Comparison of ENCODE assay signal across 19 mouse cellular contexts in genomic region chr17:82909189-82909588, GRCm38 (mm10).
DNase-seq lines count a peak whose midpoint lies in the region; ATAC-seq and TF ChIP-seq lines count a peak whose summit lies in the region.
"Had no signal": no experiment of that assay in that cellular context is flagged by ENCODE, and none has a peak within 500 bp of the region (broad histone marks: within the 10 kb centered on the region; RNA-seq: fewer than 3 reads in every experiment).

No protein-coding gene starts in this region.

- no peak for DNase-seq in hindbrain, embryonic 10.5 days (ENCODE audit: low spot score)
- DNase-seq in hindbrain, embryonic 14.5 days (ENCODE audit: low spot score) = no peak
- DNase-seq in mesoderm, embryonic 11.5 days (ENCODE audit: low read depth, low spot score) = peak; percentile 17
- no peak for DNase-seq in retina, postnatal 1 day
- DNase-seq in forebrain, postnatal 0 days = no peak
- DNase-seq: adrenal gland, postnatal 36 days; cerebellum, adult 2 months; cerebellum, postnatal 10 days; heart, adult 18-20 months; heart, postnatal 10 days; heart, postnatal 4 days had no signal

- no peak for TF ChIP-seq CTCF in forebrain, postnatal 0 days (IDR thresholded peaks at IDR 0.05; ENCODE audit: low read depth)

- no peaks in the 10 kb centered on the region for H3K36me3 ChIP-seq in hindbrain, embryonic 13.5 days
- no peaks in the 10 kb centered on the region for H3K36me3 ChIP-seq in hindbrain, embryonic 10.5 days
- no peaks in the 10 kb centered on the region for H3K36me3 ChIP-seq in hindbrain, embryonic 14.5 days (replicated peaks; ENCODE audit: control insufficient read depth, insufficient read depth)
- no peaks in the 10 kb centered on the region for H3K36me3 ChIP-seq in neural tube, embryonic 15.5 days
- no peaks in the 10 kb centered on the region for H3K36me3 ChIP-seq in forebrain, postnatal 0 days (ENCODE audit: insufficient read depth)
- H3K36me3 ChIP-seq: embryonic facial prominence, embryonic 10.5 days; heart, embryonic 10.5 days had no signal

- peak; percentile 39; the same call in 1 of the 2 replicates for ATAC-seq in hindbrain, embryonic 13.5 days (ENCODE audit: low FRiP score)
- ATAC-seq in hindbrain, embryonic 14.5 days (ENCODE audit: low FRiP score) = no peak
- ATAC-seq in neural tube, embryonic 15.5 days (ENCODE audit: low FRiP score) = no peak
- ATAC-seq in forebrain, postnatal 0 days = no peak
- ATAC-seq: activated CD4-positive, CD25-positive, alpha-beta regulatory T cell, adult 4 months; forebrain, embryonic 14.5 days; inflammation-experienced regulatory T-cells, adult 6 months; Patski had no signal

- H3K4me2 ChIP-seq in hindbrain, embryonic 13.5 days = no peak overlapping the region
- no peak overlapping the region for H3K4me2 ChIP-seq in hindbrain, embryonic 14.5 days (replicated peaks)
- no peak overlapping the region for H3K4me2 ChIP-seq in neural tube, embryonic 15.5 days
- no peak overlapping the region for H3K4me2 ChIP-seq in forebrain, postnatal 0 days (ENCODE audit: low read depth)

- peak overlapping the region; percentile 70; the same call in 1 of the 2 replicates for H3K27ac ChIP-seq in hindbrain, embryonic 13.5 days
- H3K27ac ChIP-seq in hindbrain, embryonic 10.5 days = no peak overlapping the region
- peak overlapping the region; percentile 20; the same call in 1 of the 2 replicates for H3K27ac ChIP-seq in hindbrain, embryonic 14.5 days
- H3K27ac ChIP-seq in neural tube, embryonic 15.5 days (replicated peaks) = peak overlapping the region; percentile 2; the same call in 1 of the 2 replicates
- H3K27ac ChIP-seq in forebrain, postnatal 0 days (ENCODE audit: low read depth, low read length) = no peak overlapping the region
- H3K27ac ChIP-seq: embryonic facial prominence, embryonic 10.5 days; heart, embryonic 10.5 days had no signal

- no peaks in the 10 kb centered on the region for H3K9me3 ChIP-seq in hindbrain, embryonic 13.5 days
- no peaks in the 10 kb centered on the region for H3K9me3 ChIP-seq in hindbrain, embryonic 10.5 days
- peaks cover 2% of the 10 kb centered on the region; the same call in 1 of the 2 replicates for H3K9me3 ChIP-seq in hindbrain, embryonic 14.5 days (ENCODE audit: control insufficient read depth, low read length)
- H3K9me3 ChIP-seq in neural tube, embryonic 15.5 days (replicated peaks) = 0 out of 2 replicates have a peak, but pooled peaks cover 2% of the 10 kb centered on the region
- H3K9me3 ChIP-seq in forebrain, postnatal 0 days (ENCODE audit: low read length) = no peaks in the 10 kb centered on the region
- H3K9me3 ChIP-seq: embryonic facial prominence, embryonic 10.5 days; heart, embryonic 10.5 days had no signal

- 41% methylated on average over 2 of the region's 2 CpGs for WGBS in hindbrain, embryonic 13.5 days
- 83% methylated on average over 2 of the region's 2 CpGs for WGBS in hindbrain, embryonic 10.5 days
- WGBS in hindbrain, embryonic 14.5 days = 41% methylated on average over 2 of the region's 2 CpGs
- WGBS in neural tube, embryonic 15.5 days = 16% methylated on average over 2 of the region's 2 CpGs
- WGBS in forebrain, postnatal 0 days = 67% methylated on average over 2 of the region's 2 CpGs

- H3K4me3 ChIP-seq in hindbrain, embryonic 13.5 days = no peak overlapping the region
- H3K4me3 ChIP-seq in hindbrain, embryonic 10.5 days = no peak overlapping the region
- no peak overlapping the region for H3K4me3 ChIP-seq in hindbrain, embryonic 14.5 days (replicated peaks; ENCODE audit: low read length)
- no peak overlapping the region for H3K4me3 ChIP-seq in neural tube, embryonic 15.5 days (replicated peaks)
- no peak overlapping the region for H3K4me3 ChIP-seq in forebrain, postnatal 0 days (ENCODE audit: low read depth, low read length)
- H3K4me3 ChIP-seq: embryonic facial prominence, embryonic 10.5 days; heart, embryonic 10.5 days had no signal

- no peak overlapping the region for H3K9ac ChIP-seq in hindbrain, embryonic 13.5 days
- no peak overlapping the region for H3K9ac ChIP-seq in hindbrain, embryonic 14.5 days
- H3K9ac ChIP-seq in neural tube, embryonic 15.5 days (replicated peaks) = no peak overlapping the region
- no peak overlapping the region for H3K9ac ChIP-seq in forebrain, postnatal 0 days

- H3K4me1 ChIP-seq in hindbrain, embryonic 13.5 days (replicated peaks) = 0 out of 2 replicates have a peak, but pooled peaks cover 6% of the 10 kb centered on the region
- no peaks in the 10 kb centered on the region for H3K4me1 ChIP-seq in hindbrain, embryonic 10.5 days (replicated peaks)
- no peaks in the 10 kb centered on the region for H3K4me1 ChIP-seq in hindbrain, embryonic 14.5 days (replicated peaks; ENCODE audit: control insufficient read depth, insufficient read depth, low read length)
- 0 out of 2 replicates have a peak, but pooled peaks cover 6% of the 10 kb centered on the region for H3K4me1 ChIP-seq in neural tube, embryonic 15.5 days
- H3K4me1 ChIP-seq in forebrain, postnatal 0 days (ENCODE audit: insufficient read depth) = no peaks in the 10 kb centered on the region
- H3K4me1 ChIP-seq: embryonic facial prominence, embryonic 10.5 days; heart, embryonic 10.5 days had no signal

- H3K27me3 ChIP-seq in hindbrain, embryonic 13.5 days = no peaks in the 10 kb centered on the region
- H3K27me3 ChIP-seq in hindbrain, embryonic 10.5 days (ENCODE audit: insufficient read depth, poor library complexity, severe bottlenecking) = no peaks in the 10 kb centered on the region
- H3K27me3 ChIP-seq in hindbrain, embryonic 14.5 days (ENCODE audit: control insufficient read depth, insufficient read depth, low read length) = no peaks in the 10 kb centered on the region
- H3K27me3 ChIP-seq in neural tube, embryonic 15.5 days (replicated peaks) = no peaks in the 10 kb centered on the region
- no peaks in the 10 kb centered on the region for H3K27me3 ChIP-seq in forebrain, postnatal 0 days (ENCODE audit: insufficient read depth, low read length)
- H3K27me3 ChIP-seq: Patski had no signal

Comparison
In these comparisons a context has a peak if more than half of its experiments do, and no peak if none do; other contexts are left out.
1. H3K27ac ChIP-seq: peak in hindbrain, embryonic 13.5 days (single experiment), hindbrain, embryonic 14.5 days (single experiment) and neural tube, embryonic 15.5 days (single experiment); none in hindbrain, embryonic 10.5 days (single experiment) and forebrain, postnatal 0 days (single experiment).